10 mouse cellular contexts compared by ENCODE assay signal in genomic region chr19:45507531-45507930, GRCm38 (mm10). TPM values are rescaled to one million over a fixed set of nuclear protein-coding genes. Genes with fewer than 3 reads are reported as not detected.
DNase-seq lines count a peak whose midpoint lies in the region; ATAC-seq lines count a peak whose summit lies in the region.
"Had no signal": no experiment of that assay in that cellular context is flagged by ENCODE, and none has a peak within 500 bp of the region (broad histone marks: within the 10 kb centered on the region; RNA-seq: fewer than 3 reads in every experiment).

No protein-coding gene starts in this region.

- ATAC-seq in megakaryocyte progenitor cell, adult 5-6 weeks (replicated peaks; ENCODE audit: poor library complexity) = no peak
- ATAC-seq in inflammation-experienced regulatory T-cells, adult 6 months = no peak
- ATAC-seq: liver, postnatal 0 days; midbrain, embryonic 13.5 days had no signal

- DNase-seq in left cerebral cortex, adult 18-20 months (ENCODE audit: low spot score in 2 of 2) = peak; percentile 14 to 25
- DNase-seq in left cerebral cortex, postnatal 10 days (ENCODE audit: extremely low spot score in 1 of 2, low spot score in 2 of 2) = no peak
- DNase-seq in cerebellum, adult 18-20 months = peak; percentile 66 to 73
- DNase-seq in heart, adult 11 months = peak; percentile 96
- peak; percentile 38 for DNase-seq in heart, postnatal 25 days (ENCODE audit: low spot score)
- no peak for DNase-seq in urinary bladder, adult 2 months (ENCODE audit: low spot score)
- DNase-seq: liver, postnatal 0 days had no signal

- intact Hi-C loops in left cerebral cortex, postnatal 10 days (cut with DNase I) = no loop called here
- intact Hi-C loops in heart, postnatal 25 days (cut with DNase I) = no loop called here

RNA-seq across cellular contexts. Expression of gene Poll, which starts 52.8 kb away (rescaled TPM):
- 1 to 10 TPM; 9.4 to 9.6 TPM for total RNA-seq in left cerebral cortex, adult 18-20 months (2021)
- 1 to 10 TPM; 5.4 to 5.8 TPM for total RNA-seq in left cerebral cortex, postnatal 10 days (2021)
- 10 to 100 TPM in 1 of 2 experiments, 1 to 10 TPM in 1; 9.3 to 10.2 TPM for total RNA-seq in heart, postnatal 25 days (2021)
- total RNA-seq in megakaryocyte progenitor cell, adult 5-6 weeks (2015) = 5.6 and 7.0 TPM in 2 replicates
- total RNA-seq in megakaryocyte progenitor cell, adult 5-6 weeks (2017) = 13.2 and 18.5 TPM in 2 replicates
- polyA plus RNA-seq in urinary bladder, adult 2 months (2012; rRNA removed) = 9.5 and 10.8 TPM in 2 replicates
- polyA plus RNA-seq in inflammation-experienced regulatory T-cells, adult 6 months (2017; shearing (Covaris generic)) = 10 to 100 TPM; 24.9 to 27.6 (median 25.5) TPM

RNA-seq across cellular contexts. Expression of gene Gm17018, which starts 52.9 kb away (rescaled TPM):
- total RNA-seq in left cerebral cortex, adult 18-20 months (2021) = 10 to 100 TPM; 69.3 to 74.5 TPM
- total RNA-seq in left cerebral cortex, postnatal 10 days (2021) = 10 to 100 TPM; 55.4 to 58.4 TPM
- 10 to 100 TPM; 19.5 to 21.5 TPM for total RNA-seq in heart, postnatal 25 days (2021)
- total RNA-seq in megakaryocyte progenitor cell, adult 5-6 weeks (2015) = 21.1 and 32.4 TPM in 2 replicates
- 39.5 and 40.6 TPM in 2 replicates for total RNA-seq in megakaryocyte progenitor cell, adult 5-6 weeks (2017)
- 26.0 and 27.7 TPM in 2 replicates for polyA plus RNA-seq in urinary bladder, adult 2 months (2012; rRNA removed)
- 10 to 100 TPM; 58.9 to 75.9 (median 69.8) TPM for polyA plus RNA-seq in inflammation-experienced regulatory T-cells, adult 6 months (2017; shearing (Covaris generic))

Comparison
In these comparisons a context has a peak if more than half of its experiments do, and no peak if none do; other contexts are left out.
1. DNase-seq: peak in left cerebral cortex, adult 18-20 months (2 of 2), cerebellum, adult 18-20 months (2 of 2), heart, adult 11 months (single experiment) and heart, postnatal 25 days (single experiment); none in left cerebral cortex, postnatal 10 days (0 of 2) and urinary bladder, adult 2 months (single experiment).